Mouse (Mus musculus): ENCODE data around the gene Zyx.

GRCm38 (mm10) chr6:42354076-42355019, 4.9 kb downstream of the Zyx start:
- TF ChIP-seq CHD2 (IDR thresholded peaks at IDR 0.05; ENCODE audit: low read depth, low read length) (no peak), MAFK (IDR thresholded peaks at IDR 0.05; ENCODE audit: insufficient read depth, low read depth, low read length) (no peak), ZC3H11A (IDR thresholded peaks at IDR 0.05; ENCODE audit: borderline replicate concordance, low read depth, low read length) (no peak), HCFC1 (IDR thresholded peaks at IDR 0.05; ENCODE audit: borderline replicate concordance, insufficient read depth, low read length) (no peak)
